Mouse (Mus musculus): ENCODE measurements around the gene Ube2a. TPM values are rescaled to one million over a fixed set of nuclear protein-coding genes. Genes with fewer than 3 reads are reported as not detected.

Gene Ube2a
- 39.4 and 40.4 TPM in 2 replicates for total RNA-seq (2014; rRNA removed)
- polyA plus RNA-seq (2015; fragmentation: Nextera tagmentation; extraction: Ambion mirVana) = 110 and 123 TPM in 2 replicates

GRCm38 (mm10) chrX:36873765-36874164 is at the start of gene Ube2a, which contains the start of gene C330007P06Rik:
TSS of gene Ube2a (plus strand) at chrX:36873900.
TSS of gene C330007P06Rik (minus strand) at chrX:36874111.
- ATAC-seq (ENCODE audit: low FRiP score) (peak; percentile 24; the same call in 1 of the 2 replicates), DNase-seq (ENCODE audit: low spot score) (no peak)
- no peaks in the 10 kb centered on the region for H3K4me1 ChIP-seq (ENCODE audit: insufficient read depth, low read length)
- H3K9me3 ChIP-seq (ENCODE audit: low read length) = no peaks in the 10 kb centered on the region
- no peaks in the 10 kb centered on the region for H3K27me3 ChIP-seq (ENCODE audit: insufficient read depth, low read length)
- 23% methylated on average over 8 of the region's 8 CpGs for WGBS
- H3K9ac ChIP-seq (replicated peaks; ENCODE audit: low read length, poor library complexity, severe bottlenecking) = peak within 1 kb of the TSS; percentile 71
- peak within 1 kb of the TSS; percentile 69 for H3K4me3 ChIP-seq (ENCODE audit: low read depth, low read length)
- no peak for TF ChIP-seq CTCF (IDR thresholded peaks at IDR 0.05)
- no peaks in the 10 kb centered on the region for H3K36me3 ChIP-seq (ENCODE audit: insufficient read depth, low read length)
- peak within 1 kb of the TSS; percentile 62; the same call in 1 of the 2 replicates for H3K27ac ChIP-seq (ENCODE audit: low read depth, low read length)
- peak within 1 kb of the TSS; percentile 60 for H3K4me2 ChIP-seq (ENCODE audit: low read depth, low read length, poor library complexity, severe bottlenecking)

GRCm38 (mm10) chrX:36823932-36824711 is 49.6 kb upstream of the Ube2a start:
- Histone ChIP-seq H3K9me3 (ENCODE audit: low read length) (no peaks in the 10 kb centered on the region), H3K9ac (replicated peaks; ENCODE audit: low read length, poor library complexity, severe bottlenecking) (no peak overlapping the region), H3K4me2 (ENCODE audit: low read depth, low read length, poor library complexity, severe bottlenecking) (no peak overlapping the region), H3K4me3 (ENCODE audit: low read depth, low read length) (no peak overlapping the region), H3K4me1 (ENCODE audit: insufficient read depth, low read length) (no peaks in the 10 kb centered on the region), H3K27me3 (ENCODE audit: insufficient read depth, low read length) (no peaks in the 10 kb centered on the region), H3K27ac (ENCODE audit: low read depth, low read length) (no peak overlapping the region), H3K36me3 (ENCODE audit: insufficient read depth, low read length) (no peaks in the 10 kb centered on the region)
- WGBS = 80% methylated on average over 10 of the region's 10 CpGs
- DNase-seq (ENCODE audit: low spot score) (no peak), ATAC-seq (ENCODE audit: low FRiP score) (no peak)
- TF ChIP-seq CTCF (IDR thresholded peaks at IDR 0.05) = no peak

- no peak overlapping the region for H3K4me3 ChIP-seq (ENCODE audit: low read depth, low read length)
- WGBS = 57% methylated on average over 2 of the region's 2 CpGs
- no peak overlapping the region for H3K27ac ChIP-seq (ENCODE audit: low read depth, low read length)
- H3K36me3 ChIP-seq (ENCODE audit: insufficient read depth, low read length) = no peaks in the 10 kb centered on the region
- ATAC-seq (ENCODE audit: low FRiP score) = no peak
- H3K4me2 ChIP-seq (ENCODE audit: low read depth, low read length, poor library complexity, severe bottlenecking) = no peak overlapping the region
- H3K9ac ChIP-seq (replicated peaks; ENCODE audit: low read length, poor library complexity, severe bottlenecking) = no peak overlapping the region
- H3K27me3 ChIP-seq (ENCODE audit: insufficient read depth, low read length) = no peaks in the 10 kb centered on the region
- no peaks in the 10 kb centered on the region for H3K4me1 ChIP-seq (ENCODE audit: insufficient read depth, low read length)
- no peak for DNase-seq (ENCODE audit: low spot score)
- no peaks in the 10 kb centered on the region for H3K9me3 ChIP-seq (ENCODE audit: low read length)
- TF ChIP-seq CTCF (IDR thresholded peaks at IDR 0.05) = no peak
Measured at GRCm38 (mm10) chrX:36825032-36825431, 48.7 kb upstream of the Ube2a start.

DNA sequence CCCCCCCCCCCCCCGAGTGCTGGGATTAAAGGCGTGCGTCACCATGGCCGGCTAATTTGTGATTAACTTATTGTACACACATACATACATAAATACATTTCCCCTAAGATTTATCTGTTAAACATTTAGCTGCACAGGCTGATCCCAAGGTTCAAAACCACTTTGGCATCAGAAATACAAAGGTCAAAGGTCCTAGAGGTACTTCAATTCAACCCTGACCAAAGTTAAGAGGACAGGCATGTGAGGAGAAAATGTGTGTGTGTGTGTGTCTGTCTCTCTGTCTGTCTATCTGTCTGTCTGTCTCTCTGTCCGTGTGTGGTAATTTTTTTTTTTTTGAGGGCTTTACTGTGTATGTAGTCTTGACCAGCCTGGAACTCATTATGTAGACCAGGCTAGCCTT is 46.8 kb upstream of the Ube2a start:
- no peak overlapping the region for H3K9ac ChIP-seq (replicated peaks; ENCODE audit: low read length, poor library complexity, severe bottlenecking)
- no peak for ATAC-seq (ENCODE audit: low FRiP score)
- no peaks in the 10 kb centered on the region for H3K27me3 ChIP-seq (ENCODE audit: insufficient read depth, low read length)
- WGBS = 92% methylated on average over 4 of the region's 5 CpGs
- no peak overlapping the region for H3K4me3 ChIP-seq (ENCODE audit: low read depth, low read length)
- no peak overlapping the region for H3K27ac ChIP-seq (ENCODE audit: low read depth, low read length)
- no peak for DNase-seq (ENCODE audit: low spot score)
- H3K36me3 ChIP-seq (ENCODE audit: insufficient read depth, low read length) = no peaks in the 10 kb centered on the region
- H3K9me3 ChIP-seq (ENCODE audit: low read length) = no peaks in the 10 kb centered on the region
- TF ChIP-seq CTCF (IDR thresholded peaks at IDR 0.05) = no peak
- H3K4me1 ChIP-seq (ENCODE audit: insufficient read depth, low read length) = no peaks in the 10 kb centered on the region
- H3K4me2 ChIP-seq (ENCODE audit: low read depth, low read length, poor library complexity, severe bottlenecking) = no peak overlapping the region

- no peaks in the 10 kb centered on the region for H3K4me1 ChIP-seq (ENCODE audit: insufficient read depth, low read length)
- H3K27me3 ChIP-seq (ENCODE audit: insufficient read depth, low read length) = no peaks in the 10 kb centered on the region
- peak; percentile 56 for TF ChIP-seq CTCF (IDR thresholded peaks at IDR 0.05)
- H3K4me3 ChIP-seq (ENCODE audit: low read depth, low read length) = no peak overlapping the region
- H3K4me2 ChIP-seq (ENCODE audit: low read depth, low read length, poor library complexity, severe bottlenecking) = no peak overlapping the region
- 43% methylated on average over 5 of the region's 5 CpGs for WGBS
- DNase-seq (ENCODE audit: low spot score) = peak; percentile 51
- no peak overlapping the region for H3K27ac ChIP-seq (ENCODE audit: low read depth, low read length)
- no peak overlapping the region for H3K9ac ChIP-seq (replicated peaks; ENCODE audit: low read length, poor library complexity, severe bottlenecking)
- no peaks in the 10 kb centered on the region for H3K9me3 ChIP-seq (ENCODE audit: low read length)
- H3K36me3 ChIP-seq (ENCODE audit: insufficient read depth, low read length) = no peaks in the 10 kb centered on the region
- no peak for ATAC-seq (ENCODE audit: low FRiP score)
Measured at GRCm38 (mm10) chrX:36830271-36830670, 43.4 kb upstream of the Ube2a start.

GRCm38 (mm10) chrX:36831632-36832031 is 42.1 kb upstream of the Ube2a start:
- TF ChIP-seq CTCF (IDR thresholded peaks at IDR 0.05) = no peak
- Histone ChIP-seq H3K27ac (ENCODE audit: low read depth, low read length) (no peak overlapping the region), H3K36me3 (ENCODE audit: insufficient read depth, low read length) (no peaks in the 10 kb centered on the region), H3K9ac (replicated peaks; ENCODE audit: low read length, poor library complexity, severe bottlenecking) (no peak overlapping the region), H3K4me3 (ENCODE audit: low read depth, low read length) (no peak overlapping the region), H3K9me3 (ENCODE audit: low read length) (no peaks in the 10 kb centered on the region), H3K4me2 (ENCODE audit: low read depth, low read length, poor library complexity, severe bottlenecking) (no peak overlapping the region), H3K27me3 (ENCODE audit: insufficient read depth, low read length) (no peaks in the 10 kb centered on the region), H3K4me1 (ENCODE audit: insufficient read depth, low read length) (no peaks in the 10 kb centered on the region)
- ATAC-seq (ENCODE audit: low FRiP score) (no peak), DNase-seq (ENCODE audit: low spot score) (no peak)
- 85% methylated on average over 4 of the region's 4 CpGs for whole genome bisulfite sequencing

Data from midbrain, postnatal 0 days (tissue).